Mouse (Mus musculus) heart, embryonic 11.5 days (tissue): ENCODE measurements around the gene Gm960. TPM values are rescaled to one million over a fixed set of nuclear protein-coding genes. Genes with fewer than 3 reads are reported as not detected.
A peak's percentile ranks its signal among the peaks of the same experiment; 100 is the strongest.

Experiments used
- ATAC-seq: fragments of 200-750 bp; cut with Nextera tagmentation; replicated peaks from 2 replicates; pipeline ENCODE4 v1.8.0; 2017; ENCODE audit warnings: moderate library complexity; ENCODE audit not compliant: insufficient number of reproducible peaks, low FRiP score, low TSS enrichment
- H3K27ac ChIP-seq: fragments of 300-500 bp; sonication (generic); 2 replicates; pipeline ENCODE4 v1.5.1; 2014; ENCODE audit warnings: mild to moderate bottlenecking, low read depth, low read length
- H3K27me3 ChIP-seq: fragments of 300-500 bp; sonication (generic); 2 replicates; pipeline ENCODE4 v1.6.1; 2014; ENCODE audit warnings: mild to moderate bottlenecking, low read length, mixed read lengths; ENCODE audit not compliant: control insufficient read depth, insufficient read depth
- H3K36me3 ChIP-seq: fragments of 300-500 bp; sonication (generic); 2 replicates; pipeline ENCODE4 v1.6.1; 2014; ENCODE audit warnings: mild to moderate bottlenecking, low read length, moderate library complexity, mixed read lengths; ENCODE audit not compliant: control insufficient read depth, insufficient read depth
- H3K4me1 ChIP-seq: fragments of 300-500 bp; sonication (generic); 2 replicates; pipeline ENCODE4 v1.6.1; 2014; ENCODE audit warnings: low read length; ENCODE audit not compliant: control insufficient read depth, insufficient read depth
- H3K4me2 ChIP-seq: fragments of 300-500 bp; sonication (generic); 2 replicates; pipeline ENCODE4 v1.6.1; 2014; ENCODE audit warnings: mild to moderate bottlenecking, moderate library complexity
- H3K4me3 ChIP-seq: fragments of 300-500 bp; sonication (generic); 2 replicates; pipeline ENCODE4 v1.5.1; 2014; ENCODE audit warnings: low read depth, low read length
- H3K9ac ChIP-seq: fragments of 300-500 bp; sonication (generic); 2 replicates; pipeline ENCODE4 v1.6.1; 2014; ENCODE audit warnings: mild to moderate bottlenecking, low read depth, low read length, moderate library complexity
- H3K9me3 ChIP-seq: fragments of 300-500 bp; sonication (generic); replicated peaks from 2 replicates; pipeline ENCODE4 v1.6.1; 2016; ENCODE audit warnings: low read length; ENCODE audit not compliant: control insufficient read depth
- WGBS: fragments of 180-500 bp; shearing (Covaris S2); extraction: QIAGEN DNeasy Blood & Tissue Kit; methylation state at CpG from one replicate; pipeline ENCODE4 v1.1.7; 2014; ENCODE audit not compliant: insufficient replicate concordance; 5-methylcytosine and 5-hydroxymethylcytosine counted together
- polyA plus RNA-seq: library from polyadenylated mRNA; unstranded; fragments of >200 nt; fragmentation: Nextera tagmentation; extraction: Ambion mirVana; gene quantifications from 2 replicates; pipeline ENCODE4 v1.2.1, GENCODE M21; 2014

Gm960 gene
- polyA plus RNA-seq, 1 experiment from 2014 or later = 1.2 TPM

DNA sequence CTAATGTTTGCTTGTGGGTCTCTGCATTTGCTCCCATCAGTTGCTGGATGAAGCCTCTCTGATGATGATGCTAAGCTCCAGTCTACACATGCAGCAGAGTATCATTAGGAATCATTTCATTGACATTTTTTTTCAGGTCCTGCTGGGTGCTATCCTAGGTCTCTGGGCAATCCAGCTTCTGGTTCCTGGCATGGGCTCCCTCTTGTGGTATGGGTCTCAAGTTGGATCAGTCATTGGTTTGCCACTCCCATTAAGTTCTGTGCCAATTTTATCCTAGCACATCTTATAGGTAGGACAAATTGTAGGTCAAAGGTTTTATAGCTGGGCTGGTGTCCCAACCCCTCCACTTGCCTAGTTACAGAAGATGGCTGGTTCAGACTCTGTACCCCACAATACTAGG, 31.7 kb downstream of the Gm960 start:
- Histone ChIP-seq H3K27me3 (no peaks in the 10 kb centered on the region), H3K9me3 (no peaks in the 10 kb centered on the region), H3K4me3 (no peak overlapping the region), H3K9ac (no peak overlapping the region), H3K27ac (no peak overlapping the region), H3K4me2 (no peak overlapping the region), H3K36me3 (no peaks in the 10 kb centered on the region), H3K4me1 (no peaks in the 10 kb centered on the region)
- ATAC-seq = no peak

DNA sequence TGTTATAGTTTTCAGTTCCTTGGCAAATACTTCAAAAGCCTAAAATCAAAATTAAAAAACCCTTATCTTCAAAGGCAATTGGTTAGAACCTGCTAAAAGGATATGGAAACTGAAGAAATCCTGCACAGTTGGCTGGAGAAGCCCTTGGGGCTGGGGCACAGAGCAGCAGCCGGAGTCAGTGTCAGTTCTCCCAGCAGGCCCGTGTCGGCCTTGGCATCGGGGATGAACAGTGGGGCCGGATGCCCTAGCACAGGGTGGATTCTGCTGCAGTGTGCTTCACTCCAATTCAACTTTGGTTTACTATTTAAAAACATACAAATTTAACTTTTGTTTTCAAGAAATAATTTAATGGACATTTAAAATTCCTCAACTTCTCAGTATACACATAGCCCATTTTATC, 40.3 kb downstream of the Gm960 start:
- no peak overlapping the region for H3K4me3 ChIP-seq
- no peaks in the 10 kb centered on the region for H3K36me3 ChIP-seq
- no peaks in the 10 kb centered on the region; the same call in 1 of the 2 replicates for H3K27me3 ChIP-seq
- 86% methylated on average over 5 of the region's 5 CpGs for WGBS
- H3K9me3 ChIP-seq = no peaks in the 10 kb centered on the region
- no peak overlapping the region for H3K27ac ChIP-seq
- no peaks in the 10 kb centered on the region for H3K4me1 ChIP-seq
- ATAC-seq = no peak
- H3K4me2 ChIP-seq = no peak overlapping the region
- H3K9ac ChIP-seq = no peak overlapping the region

DNA sequence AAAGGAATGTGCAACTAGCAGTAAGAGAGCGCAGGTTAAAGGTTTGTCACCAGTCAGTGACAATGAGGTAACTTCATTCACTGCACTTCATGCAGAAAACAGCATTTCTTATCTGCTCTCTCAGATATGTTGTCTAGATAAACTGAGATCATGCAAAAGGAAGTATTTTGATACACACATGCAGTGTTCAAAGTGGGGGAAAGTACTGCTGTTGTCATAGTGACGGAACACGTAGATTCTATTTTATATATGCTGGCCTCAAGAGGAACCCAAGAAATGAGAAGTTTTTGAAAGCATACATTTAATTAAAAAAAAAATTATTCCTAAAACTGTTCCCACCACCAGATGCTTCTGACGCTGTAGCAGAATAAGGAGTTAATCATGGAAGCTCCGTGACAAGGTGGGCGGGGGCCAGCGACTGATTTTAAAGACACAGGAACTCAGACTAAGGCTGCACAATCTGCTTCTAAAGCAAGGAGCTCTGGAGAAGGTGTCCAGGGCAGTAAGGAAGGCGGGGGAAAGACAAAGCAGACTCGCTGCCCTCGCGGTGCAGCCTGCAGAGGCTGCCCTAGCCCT, 51.5 kb downstream of the Gm960 start:
- ATAC-seq = no peak
- H3K4me3 ChIP-seq = no peak overlapping the region
- 71% methylated on average over 11 of the region's 11 CpGs for WGBS
- 0 out of 2 replicates have a peak, but pooled peaks cover 2% of the 10 kb centered on the region for H3K27me3 ChIP-seq
- no peaks in the 10 kb centered on the region for H3K9me3 ChIP-seq
- H3K36me3 ChIP-seq = no peaks in the 10 kb centered on the region
- 0 out of 2 replicates have a peak, but pooled peaks cover 3% of the 10 kb centered on the region for H3K4me1 ChIP-seq
- no peak overlapping the region for H3K4me2 ChIP-seq
- H3K9ac ChIP-seq = no peak overlapping the region
- no peak overlapping the region for H3K27ac ChIP-seq

GRCm38 (mm10) chr19:4644271-4644670, 54.2 kb downstream of the Gm960 start:
- H3K9ac ChIP-seq = no peak overlapping the region
- no peaks in the 10 kb centered on the region for H3K36me3 ChIP-seq
- H3K9me3 ChIP-seq = no peaks in the 10 kb centered on the region
- H3K4me2 ChIP-seq = no peak overlapping the region
- 41% methylated on average over 10 of the region's 10 CpGs for WGBS
- no peak overlapping the region for H3K27ac ChIP-seq
- 0 out of 2 replicates have a peak, but pooled peaks cover 2% of the 10 kb centered on the region for H3K27me3 ChIP-seq
- 0 out of 2 replicates have a peak, but pooled peaks cover 3% of the 10 kb centered on the region for H3K4me1 ChIP-seq
- ATAC-seq = no peak
- no peak overlapping the region for H3K4me3 ChIP-seq

- no peak overlapping the region for H3K9ac ChIP-seq
- no peaks in the 10 kb centered on the region for H3K4me1 ChIP-seq
- 52% methylated on average over 4 of the region's 4 CpGs for WGBS
- ATAC-seq = no peak
- no peaks in the 10 kb centered on the region for H3K9me3 ChIP-seq
- H3K27me3 ChIP-seq = peaks cover 7% of the 10 kb centered on the region; the same call in 1 of the 2 replicates
- no peak overlapping the region for H3K27ac ChIP-seq
- no peak overlapping the region for H3K4me3 ChIP-seq
- no peak overlapping the region for H3K4me2 ChIP-seq
- H3K36me3 ChIP-seq = no peaks in the 10 kb centered on the region
Measured at GRCm38 (mm10) chr19:4635986-4636385, 62.5 kb downstream of the Gm960 start.

DNA sequence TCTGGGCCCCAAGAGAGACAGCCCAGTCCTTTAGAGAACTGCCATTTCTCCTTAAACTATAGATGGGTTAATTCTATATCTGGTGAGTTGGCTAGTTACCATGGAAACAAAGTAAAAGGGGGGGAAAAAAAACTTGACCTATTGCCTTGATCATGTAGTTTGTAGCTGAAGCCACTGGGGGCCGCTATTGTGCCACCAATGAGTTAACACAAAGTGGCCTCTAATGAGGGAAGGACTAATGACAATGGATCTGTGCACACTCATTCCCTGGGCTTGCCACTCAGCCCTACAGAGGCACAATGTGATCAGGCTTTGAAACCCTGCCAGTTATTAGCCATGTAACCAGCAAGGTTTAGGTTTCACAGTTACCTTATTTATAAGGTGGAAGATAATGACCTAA, 69.6 kb downstream of the Gm960 start:
- H3K4me2 ChIP-seq = no peak overlapping the region
- 3% methylated on average over 1 of the region's 1 CpGs for WGBS
- H3K27me3 ChIP-seq = no peaks in the 10 kb centered on the region
- no peak for ATAC-seq
- no peak overlapping the region for H3K27ac ChIP-seq
- no peaks in the 10 kb centered on the region for H3K9me3 ChIP-seq
- no peak overlapping the region for H3K4me3 ChIP-seq
- peaks cover 17% of the 10 kb centered on the region for H3K4me1 ChIP-seq
- H3K9ac ChIP-seq = no peak overlapping the region
- no peaks in the 10 kb centered on the region for H3K36me3 ChIP-seq

- Histone ChIP-seq H3K27ac (peak overlapping the region; percentile 84), H3K36me3 (peaks cover 6% of the 10 kb centered on the region), H3K4me1 (peaks cover 17% of the 10 kb centered on the region), H3K9me3 (no peaks in the 10 kb centered on the region), H3K9ac (peak overlapping the region; percentile 98), H3K27me3 (no peaks in the 10 kb centered on the region), H3K4me2 (peak overlapping the region; percentile 91), H3K4me3 (peak overlapping the region; percentile 92)
- ATAC-seq = peak; percentile 52
- WGBS = 3% methylated on average over 35 of the region's 35 CpGs
Measured at GRCm38 (mm10) chr19:4625829-4626535, 72.5 kb downstream of the Gm960 start.

- Histone ChIP-seq H3K4me2 (peak within 1 kb of the TSS; percentile 91), H3K4me3 (peak within 1 kb of the TSS; percentile 92), H3K9me3 (no peaks in the 10 kb centered on the region), H3K4me1 (peaks cover 17% of the 10 kb centered on the region), H3K9ac (peak within 1 kb of the TSS; percentile 98), H3K27me3 (no peaks in the 10 kb centered on the region), H3K27ac (peak within 1 kb of the TSS; percentile 84), H3K36me3 (peaks cover 8% of the 10 kb centered on the region)
- peak; percentile 88 for ATAC-seq
- under 1% methylated on average over 62 of the region's 64 CpGs for WGBS
Measured at GRCm38 (mm10) chr19:4625179-4625828, 73.2 kb downstream of the Gm960 start, which contains the start of gene Rce1. Gene Rce1, minus strand, starts transcription at chr19:4625641.
